Mouse (Mus musculus): ENCODE measurements around the gene Elmo3. TPM values are rescaled to one million over a fixed set of nuclear protein-coding genes. Genes with fewer than 3 reads are reported as not detected.

Elmo3 gene
- polyA plus RNA-seq (2012; rRNA removed), result 10.1 and 10.5 TPM in 2 replicates

GRCm38 (mm10) chr8:105305211-105306145 lies at the start of gene Elmo3:
Gene Elmo3 (plus strand): TSS chr8:105305601.

GRCm38 (mm10) chr8:105264024-105264982 lies 41.1 kb upstream of the Elmo3 start, which contains the start of the genes Tradd and Fbxl8:
Gene Tradd (minus strand): TSS chr8:105264609.
Gene Fbxl8 (plus strand): TSS chr8:105264648.

GRCm38 (mm10) chr8:105269461-105269947 lies 35.9 kb upstream of the Elmo3 start, which contains the start of gene Hsf4:
Gene Hsf4 (plus strand): TSS chr8:105269801.

DNA sequence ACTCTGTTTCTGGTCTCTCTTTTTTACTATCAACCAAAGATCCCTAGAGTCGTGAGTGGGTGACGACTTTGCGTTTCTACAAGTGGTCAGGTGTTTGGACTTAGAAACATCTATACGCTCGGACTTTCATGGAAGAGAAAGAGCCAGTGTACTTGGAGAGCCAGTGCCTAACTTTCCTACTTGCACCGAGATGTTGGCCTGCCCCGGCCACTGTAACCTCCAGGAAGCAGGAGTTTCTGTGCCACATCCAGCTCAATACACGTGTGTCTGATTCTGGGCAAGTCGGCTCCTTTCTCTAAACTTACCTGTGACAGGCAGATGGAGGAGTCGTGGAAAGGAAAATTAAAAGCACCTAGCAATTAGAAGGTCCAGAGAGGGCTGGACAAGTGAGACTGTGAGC lies 29.6 kb upstream of the Elmo3 start, which contains the start of gene Nol3:
Nol3 (plus strand) TSS at position 301 of the 400 bp plus-strand sequence.

DNA sequence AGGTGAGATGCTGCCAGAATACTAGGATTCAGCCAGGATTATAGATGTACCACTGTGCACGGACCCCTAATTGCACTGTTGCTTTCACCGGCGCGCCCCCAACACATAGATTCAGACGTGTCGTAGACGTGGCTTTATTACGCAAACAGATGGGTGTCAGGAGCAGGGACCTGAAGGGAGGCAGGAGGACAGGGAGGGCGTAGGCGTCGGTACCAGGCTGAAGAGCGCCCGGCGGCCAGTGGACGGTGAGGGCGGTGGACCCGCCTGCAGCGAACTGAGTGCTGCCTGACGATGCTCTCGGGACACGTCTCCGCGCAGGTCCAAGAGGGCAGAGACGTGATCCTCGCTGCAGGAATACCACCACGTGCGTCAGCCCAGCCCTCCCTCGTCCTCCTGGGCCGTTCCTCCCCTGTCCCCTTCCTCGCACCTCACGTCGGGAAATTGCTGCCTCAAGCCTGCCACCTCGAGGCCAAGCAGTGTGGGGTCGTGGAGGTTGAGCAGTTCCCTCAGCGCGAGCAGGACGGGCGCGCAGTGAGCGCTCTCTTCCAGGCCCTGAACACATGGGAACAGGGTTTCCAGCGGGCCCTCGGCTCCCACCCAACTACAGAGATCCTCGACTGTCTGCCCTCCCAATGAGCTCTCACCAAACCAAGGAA lies 15.5 kb upstream of the Elmo3 start, which contains the start of gene 4931428F04Rik:
4931428F04Rik (minus strand) TSS at position 60 of the 656 bp plus-strand sequence.

DNA sequence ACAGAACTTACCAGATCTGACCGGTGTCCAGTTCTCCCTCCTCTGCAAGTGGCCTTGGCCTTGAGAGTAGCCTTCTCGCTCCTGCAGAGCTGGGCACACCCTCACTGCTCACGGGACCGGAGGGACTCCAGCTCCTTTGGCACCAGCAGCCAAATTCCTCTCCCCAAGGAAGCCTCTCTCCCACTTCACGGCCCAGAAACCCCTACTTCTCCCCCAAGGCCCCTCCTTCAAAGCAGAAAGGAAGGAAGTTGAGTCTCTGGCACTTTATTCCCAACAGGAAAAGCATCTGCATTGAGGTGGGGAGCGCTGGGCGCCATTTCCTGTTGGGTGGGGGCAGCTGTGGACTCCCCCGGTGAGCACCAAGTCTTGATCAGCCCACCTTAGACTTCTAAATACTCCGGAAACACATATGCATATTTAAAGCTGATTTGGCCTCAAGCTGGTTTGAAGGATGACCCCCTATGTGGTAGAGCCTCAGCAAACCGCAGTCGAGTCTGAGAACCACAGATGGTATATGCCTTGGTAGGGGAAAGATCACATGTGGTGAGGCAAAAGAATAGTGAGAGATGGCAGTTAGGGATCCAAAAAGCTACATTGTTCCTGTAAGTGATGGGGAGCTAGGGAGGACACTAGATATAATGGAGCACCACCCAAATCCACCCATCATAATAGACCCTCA lies 9.4 kb upstream of the Elmo3 start, which contains the start of gene Exoc3l:
Exoc3l (minus strand) TSS at position 207 of the 679 bp plus-strand sequence.

GRCm38 (mm10) chr8:105297511-105298192 lies 7.7 kb upstream of the Elmo3 start, which contains the start of gene E2f4:
Gene E2f4 (plus strand): TSS chr8:105297663.

DNA sequence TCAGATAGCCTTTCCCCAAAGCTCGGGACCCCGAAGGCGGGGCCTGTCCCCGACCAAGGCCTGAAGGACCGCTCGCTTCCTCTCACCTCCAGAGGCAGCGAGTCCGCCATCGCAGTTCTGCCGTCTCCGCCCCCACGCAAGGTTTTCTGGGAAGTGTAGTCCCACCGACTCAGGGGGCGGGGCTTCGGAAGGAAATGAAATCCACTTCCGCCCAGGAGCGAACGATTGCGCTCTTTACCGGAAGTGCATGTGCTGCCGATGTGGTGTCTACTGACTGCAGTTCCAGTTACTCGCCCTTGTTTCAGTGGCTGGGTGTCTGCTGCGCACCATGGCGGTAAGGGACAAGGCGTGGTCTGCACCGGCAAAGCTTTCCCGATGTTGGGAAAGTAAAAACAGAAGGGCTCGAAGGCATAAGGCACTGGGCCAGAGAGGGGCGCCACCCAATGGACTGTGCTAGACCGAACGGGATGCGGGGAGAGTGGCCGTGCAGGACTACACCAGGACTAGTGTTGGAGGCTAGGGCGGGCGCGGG lies 20.8 kb downstream of the Elmo3 start, which contains the start of the genes Lrrc29 and Tmem208:
Lrrc29 (minus strand) TSS at position 138 of the 532 bp plus-strand sequence.
Tmem208 (plus strand) TSS at position 214 of the 532 bp plus-strand sequence.

DNA sequence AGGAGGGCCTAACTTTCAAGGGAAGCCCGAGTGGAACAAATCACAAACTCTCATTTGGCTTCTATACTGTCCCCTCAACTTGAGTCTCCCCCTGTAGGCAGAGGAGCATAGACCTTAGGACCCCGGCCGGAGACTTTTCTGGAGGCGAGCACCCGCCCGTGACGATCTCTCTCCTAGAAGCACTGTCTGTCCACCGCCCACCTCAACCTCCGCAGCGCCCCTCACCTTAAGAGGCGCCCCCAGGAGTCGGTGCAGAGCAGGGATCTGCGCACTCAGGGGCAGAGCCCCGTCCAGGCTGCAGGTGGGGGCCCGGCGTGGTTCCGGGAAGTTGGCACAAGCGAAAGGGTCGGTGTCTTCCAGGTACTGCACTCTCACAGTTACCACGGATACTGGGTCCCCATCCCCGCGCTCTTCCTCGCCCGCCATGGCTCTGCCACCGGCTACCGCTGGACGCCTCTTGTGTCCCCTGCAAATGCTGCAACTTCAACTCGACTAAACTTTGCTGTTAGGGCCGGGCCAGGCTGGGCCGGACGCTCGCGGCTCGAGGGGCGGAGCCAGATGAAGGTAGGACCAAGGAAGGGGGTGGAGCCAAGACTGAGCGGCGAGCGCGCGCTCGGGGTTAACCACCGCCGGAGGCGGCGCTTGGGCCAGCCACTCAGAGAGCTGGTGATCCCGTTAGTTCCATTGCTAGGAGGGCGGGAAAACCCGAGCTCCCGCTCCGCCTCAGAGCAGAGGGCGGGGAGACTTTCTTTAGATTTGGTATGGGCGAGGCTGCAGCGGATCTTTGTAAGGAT lies 42.2 kb downstream of the Elmo3 start, which contains the start of gene Fhod1:
Fhod1 (minus strand) TSS at position 526 of the 794 bp plus-strand sequence.

DNA sequence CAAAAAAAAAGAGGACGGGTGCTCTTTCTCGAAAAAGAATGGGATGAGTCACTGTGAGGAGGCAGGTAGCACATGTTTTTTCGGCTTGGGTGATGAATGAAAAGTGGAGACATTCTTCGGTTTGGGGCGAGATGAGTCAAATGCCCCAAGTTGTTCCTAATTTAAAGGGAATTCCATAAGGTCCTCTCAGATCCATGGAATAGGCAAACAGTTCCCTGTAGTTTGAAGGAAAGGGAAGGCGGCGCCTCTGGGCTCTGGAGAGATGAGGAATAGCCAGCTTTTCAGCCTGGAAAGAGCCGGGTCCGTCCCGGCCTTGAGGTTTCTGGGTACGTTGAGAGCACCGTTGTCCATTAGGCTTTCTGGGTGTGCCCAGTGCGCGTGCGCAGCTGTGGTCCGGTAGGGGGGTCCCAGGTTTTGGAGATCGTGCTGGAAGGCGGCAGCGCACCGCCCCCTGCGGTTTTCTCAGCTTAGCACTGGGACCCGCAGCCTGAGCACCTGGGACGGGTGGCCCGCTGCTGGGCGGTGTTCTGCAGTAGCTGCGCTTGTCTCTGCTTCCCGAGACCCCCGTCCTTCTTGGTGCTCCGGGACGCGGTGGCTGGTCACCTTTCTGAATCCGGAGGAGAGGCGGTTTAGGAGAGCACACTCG lies 43.2 kb downstream of the Elmo3 start, which contains the start of gene Slc9a5:
Slc9a5 (plus strand) TSS at position 394 of the 646 bp plus-strand sequence.

Other genes starting within 250 kb of the Elmo3 start
- gene Ces3b, start 221.8 kb upstream of the Elmo3 start, polyA plus RNA-seq (2012; rRNA removed), result 0.06 and 0.16 TPM in 2 replicates
- 0.14 and 0.16 TPM in 2 replicates for gene Ces4a, start 173.8 kb upstream of the Elmo3 start, polyA plus RNA-seq (2012; rRNA removed)
- 7.7 and 8.9 TPM in 2 replicates for gene Cbfb, start 134.9 kb upstream of the Elmo3 start, polyA plus RNA-seq (2012; rRNA removed)
- gene D230025D16Rik, start 80.5 kb upstream of the Elmo3 start, polyA plus RNA-seq (2012; rRNA removed), result 24.2 and 26.1 TPM in 2 replicates
- gene B3gnt9, start 50.4 kb upstream of the Elmo3 start, polyA plus RNA-seq (2012; rRNA removed), result 2.0 TPM in 2 replicates
- 7.9 and 8.0 TPM in 2 replicates for gene Tradd, start 41.0 kb upstream of the Elmo3 start, polyA plus RNA-seq (2012; rRNA removed)
- 1.6 and 1.8 TPM in 2 replicates for gene Fbxl8, start 41.0 kb upstream of the Elmo3 start, polyA plus RNA-seq (2012; rRNA removed)
- gene Hsf4, start 35.8 kb upstream of the Elmo3 start, polyA plus RNA-seq (2012; rRNA removed), result 0.08 and 0.17 TPM in 2 replicates
- 0.02 TPM in 2 replicates for gene Nol3, start 29.5 kb upstream of the Elmo3 start, polyA plus RNA-seq (2012; rRNA removed)
- gene 4931428F04Rik, start 15.7 kb upstream of the Elmo3 start, polyA plus RNA-seq (2012; rRNA removed), result 1.1 and 1.5 TPM in 2 replicates
- gene Exoc3l, start 9.5 kb upstream of the Elmo3 start, polyA plus RNA-seq (2012; rRNA removed), result 7.6 and 9.2 TPM in 2 replicates
- 121 and 133 TPM in 2 replicates for gene E2f4, start 7.9 kb upstream of the Elmo3 start, polyA plus RNA-seq (2012; rRNA removed)
- 6.1 and 8.6 TPM in 2 replicates for gene Lrrc29, start 20.7 kb downstream of the Elmo3 start, polyA plus RNA-seq (2012; rRNA removed)
- gene Tmem208, start 20.8 kb downstream of the Elmo3 start, polyA plus RNA-seq (2012; rRNA removed), result 55.7 and 58.3 TPM in 2 replicates
- 4.5 and 5.2 TPM in 2 replicates for gene Fhod1, start 42.4 kb downstream of the Elmo3 start, polyA plus RNA-seq (2012; rRNA removed)
- gene Slc9a5, start 43.2 kb downstream of the Elmo3 start, polyA plus RNA-seq (2012; rRNA removed), result 0.91 and 1.0 TPM in 2 replicates
- gene Plekhg4, start 67.7 kb downstream of the Elmo3 start, polyA plus RNA-seq (2012; rRNA removed), result 0.07 and 0.12 TPM in 2 replicates
- 0.01 TPM in 2 replicates for gene Kctd19, start 107.9 kb downstream of the Elmo3 start, polyA plus RNA-seq (2012; rRNA removed)
- 0.07 and 0.08 TPM in 2 replicates for gene Lrrc36, start 108.0 kb downstream of the Elmo3 start, polyA plus RNA-seq (2012; rRNA removed)
- 1.7 and 2.6 TPM in 2 replicates for gene Tppp3, start 165.9 kb downstream of the Elmo3 start, polyA plus RNA-seq (2012; rRNA removed)
- 3.3 and 3.8 TPM in 2 replicates for gene Zdhhc1, start 191.3 kb downstream of the Elmo3 start, polyA plus RNA-seq (2012; rRNA removed)
- gene Hsd11b2, start 213.2 kb downstream of the Elmo3 start, polyA plus RNA-seq (2012; rRNA removed), result 0.28 and 0.29 TPM in 2 replicates